Mouse (Mus musculus): ENCODE measurements around the gene Pip4k2c.
A peak's percentile ranks its signal among the peaks of the same experiment; 100 is the strongest.

DNA sequence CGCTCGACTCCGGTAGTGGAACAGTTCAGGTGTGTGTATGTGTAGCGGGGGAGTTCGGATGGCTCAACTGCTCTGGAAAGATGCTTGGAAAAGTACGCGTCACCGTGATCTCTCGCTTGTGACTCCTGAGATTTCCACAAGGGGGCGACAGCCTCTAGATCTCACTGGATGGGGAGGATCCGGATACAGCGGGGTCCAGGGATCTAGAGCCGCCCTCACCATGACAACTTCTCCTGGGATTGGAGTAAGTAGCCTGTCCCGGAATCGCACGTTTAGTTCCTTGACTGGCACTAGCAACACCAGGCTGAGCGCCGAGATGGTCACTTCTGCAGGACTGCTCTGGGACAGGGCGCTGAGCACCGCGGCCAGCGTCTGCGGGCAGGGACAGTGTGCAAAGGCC, 33.7 kb downstream of the Pip4k2c start:
- TF ChIP-seq CTCF (conservative IDR thresholded peaks at IDR 0.05; ENCODE audit: low read length) (peak; percentile 73), POU5F1 (IDR thresholded peaks at IDR 0.05; ENCODE audit: borderline replicate concordance, low read length) (no peak)

Data from E14TG2a.4 (cell line).